Mouse (Mus musculus) kidney, embryonic 16.5 days (tissue): ENCODE data around the gene Dmrtc2. TPM values are rescaled to one million over a fixed set of nuclear protein-coding genes. Genes with fewer than 3 reads are reported as not detected.

Experiments used
- ATAC-seq: fragments of 200-750 bp; cut with Nextera tagmentation; 2 replicates; pipeline ENCODE4 v1.8.0; 2017; ENCODE audit warnings: moderate TSS enrichment; ENCODE audit not compliant: low FRiP score, low TSS enrichment
- H3K27ac ChIP-seq: fragments of 300-500 bp; sonication (generic); 2 replicates; pipeline ENCODE4 v1.5.1; 2014; ENCODE audit warnings: low read length
- H3K27me3 ChIP-seq: fragments of 300-500 bp; sonication (generic); 2 replicates; pipeline ENCODE4 v1.6.1; 2014; ENCODE audit warnings: low read length, control low read depth, mixed read lengths; ENCODE audit not compliant: insufficient read depth
- H3K36me3 ChIP-seq: fragments of 300-500 bp; sonication (generic); 2 replicates; pipeline ENCODE4 v1.6.1; 2014; ENCODE audit warnings: low read length, control low read depth, mixed read lengths; ENCODE audit not compliant: insufficient read depth
- H3K4me1 ChIP-seq: fragments of 300-500 bp; sonication (generic); 2 replicates; pipeline ENCODE4 v1.6.1; 2014; ENCODE audit warnings: low read length, control low read depth, mixed read lengths; ENCODE audit not compliant: insufficient read depth
- H3K4me2 ChIP-seq: fragments of 300-500 bp; sonication (generic); replicated peaks from 2 replicates; pipeline ENCODE4 v1.6.1; 2014; ENCODE audit warnings: low read depth, low read length
- H3K4me3 ChIP-seq: fragments of 300-500 bp; sonication (generic); 2 replicates; pipeline ENCODE4 v1.5.1; 2014; ENCODE audit warnings: mild to moderate bottlenecking, low read length
- H3K9ac ChIP-seq: fragments of 300-500 bp; sonication (generic); replicated peaks from 2 replicates; pipeline ENCODE4 v1.6.1; 2014; ENCODE audit warnings: low read length
- H3K9me3 ChIP-seq: fragments of 300-500 bp; sonication (generic); 2 replicates; pipeline ENCODE4 v1.6.1; 2016; ENCODE audit warnings: low read length, control low read depth
- WGBS: fragments of 180-500 bp; shearing (Covaris S2); extraction: QIAGEN DNeasy Blood & Tissue Kit; methylation state at CpG from one replicate; pipeline ENCODE4 v1.1.7; 2014; 5-methylcytosine and 5-hydroxymethylcytosine counted together
- polyA plus RNA-seq: library from polyadenylated mRNA; unstranded; fragments of >200 nt; fragmentation: Nextera tagmentation; extraction: Ambion mirVana; gene quantifications from 2 replicates; pipeline ENCODE4 v1.2.1, GENCODE M21; 2015

The Dmrtc2 gene
- polyA plus RNA-seq, 1 experiment from 2014 or later = not detected

DNA sequence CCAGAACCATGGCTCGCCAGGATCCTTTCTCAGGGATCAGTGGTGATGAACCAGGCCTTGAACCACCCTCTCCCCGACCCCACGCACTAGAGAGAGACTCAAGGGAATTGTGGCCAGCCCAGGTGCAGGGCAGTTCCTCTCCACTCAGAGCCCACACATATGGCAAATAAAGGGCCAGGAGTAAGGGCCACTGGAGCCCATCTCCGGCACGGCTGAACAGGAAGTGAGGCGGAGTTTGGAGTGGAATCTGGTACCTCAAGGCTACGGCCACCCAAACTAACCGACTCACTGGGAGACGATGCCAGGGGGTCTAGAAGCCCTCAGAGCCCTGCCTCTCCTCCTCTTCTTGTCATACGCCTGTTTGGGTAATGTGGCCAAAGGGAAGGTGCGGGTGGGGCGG, 27.4 kb downstream of the Dmrtc2 start, which contains the start of gene Cd79a:
Gene Cd79a, plus strand, starts transcription at position 158 of the 400 bp plus-strand sequence.
- Histone ChIP-seq H3K4me3 (no peak within 1 kb of the TSS), H3K27ac (no peak within 1 kb of the TSS), H3K36me3 (no peaks in the 10 kb centered on the region), H3K9me3 (no peaks in the 10 kb centered on the region), H3K9ac (no peak within 1 kb of the TSS), H3K4me1 (peaks cover 4% of the 10 kb centered on the region; the same call in 1 of the 2 replicates), H3K27me3 (no peaks in the 10 kb centered on the region), H3K4me2 (no peak within 1 kb of the TSS)
- ATAC-seq = no peak
- 60% methylated on average over 12 of the region's 12 CpGs for WGBS

DNA sequence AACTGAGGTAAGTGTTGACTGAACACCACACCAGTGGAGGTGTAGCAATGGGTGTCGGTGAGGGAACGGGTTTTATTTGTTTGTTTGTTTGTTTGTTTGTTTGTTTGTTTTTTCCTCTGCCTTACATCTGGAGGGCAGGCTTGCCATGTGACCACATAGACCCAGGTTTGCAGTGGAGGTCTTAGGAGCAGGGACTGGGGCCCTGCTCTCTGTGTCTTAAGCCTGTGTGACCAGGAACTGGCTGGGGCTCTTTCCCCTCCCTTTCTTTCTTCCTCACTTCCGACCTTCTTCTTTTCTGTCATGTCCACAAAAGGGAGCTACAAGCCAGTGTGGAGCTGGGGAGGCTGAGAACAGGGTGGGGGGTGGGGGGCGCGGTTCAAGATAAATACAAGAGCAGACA, 28.1 kb downstream of the Dmrtc2 start:
- H3K27me3 ChIP-seq = no peaks in the 10 kb centered on the region

GRCm38 (mm10) chr7:24901114-24901513, 31.3 kb downstream of the Dmrtc2 start:
- H3K27me3 ChIP-seq = no peaks in the 10 kb centered on the region
- H3K9ac ChIP-seq = no peak overlapping the region
- no peak overlapping the region for H3K4me2 ChIP-seq
- no peaks in the 10 kb centered on the region for H3K36me3 ChIP-seq
- peaks cover 19% of the 10 kb centered on the region for H3K4me1 ChIP-seq
- no peak for ATAC-seq
- no peaks in the 10 kb centered on the region for H3K9me3 ChIP-seq
- 77% methylated on average over 6 of the region's 6 CpGs for WGBS
- H3K4me3 ChIP-seq = no peak overlapping the region
- H3K27ac ChIP-seq = no peak overlapping the region

More for the DNA sequence above, 28.1 kb downstream of the Dmrtc2 start:
- 77% methylated on average over 5 of the region's 5 CpGs for WGBS
- Histone ChIP-seq H3K36me3 (no peaks in the 10 kb centered on the region), H3K4me1 (peaks cover 5% of the 10 kb centered on the region; the same call in 1 of the 2 replicates), H3K4me3 (no peak overlapping the region), H3K9me3 (no peaks in the 10 kb centered on the region), H3K4me2 (no peak overlapping the region), H3K9ac (no peak overlapping the region), H3K27ac (no peak overlapping the region)
- ATAC-seq = no peak

DNA sequence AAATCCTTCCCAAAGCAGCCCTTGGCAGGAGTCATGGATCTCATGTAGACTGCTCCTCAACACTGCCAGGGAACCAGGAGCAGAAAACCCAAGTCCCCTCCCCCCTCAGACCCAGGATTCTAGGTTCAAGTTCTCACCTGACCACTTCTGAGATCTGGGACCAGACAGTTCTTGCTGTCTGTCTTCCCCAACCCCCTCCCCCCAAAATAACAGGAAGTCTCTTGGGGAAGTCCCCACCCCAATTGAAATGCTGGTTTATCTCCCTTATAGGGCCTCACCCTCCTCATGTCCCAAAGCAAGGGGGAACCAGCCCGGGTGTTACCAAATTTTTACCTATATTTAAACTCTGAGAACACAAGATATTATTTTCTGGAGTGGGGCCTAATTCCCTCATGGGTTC, 32.0 kb downstream of the Dmrtc2 start:
- Histone ChIP-seq H3K4me3 (no peak overlapping the region), H3K4me2 (peak overlapping the region; percentile 94; the same call in 1 of the 2 replicates), H3K9me3 (no peaks in the 10 kb centered on the region), H3K9ac (peak overlapping the region; percentile 88), H3K36me3 (no peaks in the 10 kb centered on the region), H3K27me3 (no peaks in the 10 kb centered on the region), H3K27ac (peak overlapping the region; percentile 73), H3K4me1 (peaks cover 27% of the 10 kb centered on the region)
- ATAC-seq = no peak
- 42% methylated on average over 1 of the region's 1 CpGs for WGBS

GRCm38 (mm10) chr7:24902264-24902629, 32.4 kb downstream of the Dmrtc2 start:
- Histone ChIP-seq H3K27ac (peak overlapping the region; percentile 73), H3K27me3 (no peaks in the 10 kb centered on the region), H3K4me1 (peaks cover 31% of the 10 kb centered on the region), H3K9me3 (no peaks in the 10 kb centered on the region), H3K4me3 (peak overlapping the region; percentile 62), H3K4me2 (peak overlapping the region; percentile 94), H3K36me3 (no peaks in the 10 kb centered on the region), H3K9ac (peak overlapping the region; percentile 88)
- ATAC-seq = no peak
- 44% methylated on average over 2 of the region's 2 CpGs for WGBS

DNA sequence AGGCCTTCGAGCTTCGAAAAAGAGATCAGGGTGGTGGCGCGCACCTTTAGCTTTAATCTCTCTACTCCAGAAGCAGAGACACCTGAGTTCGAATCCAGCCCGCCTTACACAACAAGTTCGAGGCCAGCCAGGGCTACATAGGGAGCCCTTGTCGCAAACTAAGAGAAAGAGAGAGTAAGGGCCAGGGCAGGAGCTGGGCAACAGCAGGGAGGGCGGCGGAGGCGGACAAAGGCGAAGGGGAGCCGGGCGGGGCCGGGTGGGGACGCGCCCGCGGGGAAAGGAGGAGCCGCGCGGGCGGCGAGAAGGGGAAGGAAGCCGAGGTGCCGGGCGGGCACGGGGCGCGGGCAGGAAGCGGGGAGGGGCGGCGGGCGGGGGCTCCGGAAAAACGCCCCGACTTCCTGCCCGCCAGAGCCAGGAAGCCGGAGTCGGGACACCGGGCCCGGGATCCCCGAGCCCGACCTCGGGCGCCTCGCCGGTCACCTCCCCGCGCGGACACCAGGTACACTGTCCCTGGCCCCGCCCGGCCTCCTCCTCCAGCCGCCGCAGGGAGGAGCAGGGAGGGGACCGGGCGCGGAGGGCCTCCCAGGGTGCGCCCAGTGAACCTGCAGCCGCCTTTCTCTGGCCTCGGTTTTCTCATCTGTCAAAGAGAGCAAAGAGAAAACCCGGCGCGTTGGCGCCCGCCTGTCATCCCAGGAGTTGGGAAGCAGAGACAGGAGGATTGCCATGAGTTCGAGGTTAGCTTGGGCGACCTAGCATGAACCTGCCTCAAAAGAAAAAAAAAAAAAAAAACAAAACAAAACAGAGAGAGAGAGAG, 33.0 kb downstream of the Dmrtc2 start, which contains the start of gene Arhgef1:
Gene Arhgef1, plus strand, starts transcription at position 283 of the 814 bp plus-strand sequence.
- 7% methylated on average over 28 of the region's 68 CpGs for WGBS

GRCm38 (mm10) chr7:24903444-24903825, 33.6 kb downstream of the Dmrtc2 start:
- Histone ChIP-seq H3K36me3 (peaks cover 4% of the 10 kb centered on the region; the same call in 1 of the 2 replicates), H3K4me3 (peak overlapping the region; percentile 62), H3K27me3 (no peaks in the 10 kb centered on the region), H3K4me2 (peak overlapping the region; percentile 94), H3K9me3 (no peaks in the 10 kb centered on the region), H3K27ac (peak overlapping the region; percentile 73), H3K9ac (peak overlapping the region; percentile 88), H3K4me1 (peaks cover 35% of the 10 kb centered on the region)
- WGBS = 29% methylated on average over 10 of the region's 10 CpGs
- ATAC-seq = no peak

More for the DNA sequence above, 33.0 kb downstream of the Dmrtc2 start, which contains the start of gene Arhgef1:
- Histone ChIP-seq H3K9me3 (no peaks in the 10 kb centered on the region), H3K36me3 (no peaks in the 10 kb centered on the region), H3K4me3 (peak within 1 kb of the TSS; percentile 62), H3K9ac (peak within 1 kb of the TSS; percentile 88), H3K4me1 (peaks cover 35% of the 10 kb centered on the region), H3K27me3 (no peaks in the 10 kb centered on the region), H3K4me2 (peak within 1 kb of the TSS; percentile 94), H3K27ac (peak within 1 kb of the TSS; percentile 73)
- ATAC-seq = no peak

DNA sequence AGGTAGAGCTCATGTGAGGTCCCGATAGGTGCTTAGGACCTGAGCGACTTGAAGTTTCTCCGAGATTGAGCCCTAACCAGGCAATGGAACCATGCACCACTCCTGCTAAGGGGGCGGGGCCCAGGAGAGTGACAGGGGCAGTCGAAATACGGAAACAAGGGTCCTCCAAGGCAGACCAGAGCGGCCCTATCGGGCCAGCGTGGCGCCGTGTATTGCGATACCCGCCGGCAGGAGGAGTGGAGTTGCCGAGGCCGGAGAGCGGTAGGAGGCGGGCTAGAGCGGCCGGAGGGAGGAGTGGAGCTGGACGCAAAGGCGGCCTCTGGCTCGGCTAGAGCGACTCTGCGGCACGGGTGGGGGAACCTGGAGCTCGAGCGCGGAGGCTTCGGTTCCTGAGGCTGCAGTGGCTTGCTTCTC, 34.2 kb downstream of the Dmrtc2 start:
- Histone ChIP-seq H3K27ac (peak overlapping the region; percentile 84), H3K9me3 (no peaks in the 10 kb centered on the region), H3K4me1 (peaks cover 35% of the 10 kb centered on the region), H3K4me3 (peak overlapping the region; percentile 62), H3K27me3 (no peaks in the 10 kb centered on the region), H3K9ac (peak overlapping the region; percentile 88), H3K36me3 (peaks cover 10% of the 10 kb centered on the region; the same call in 1 of the 2 replicates), H3K4me2 (peak overlapping the region; percentile 94)
- peak; percentile 98 for ATAC-seq
- under 1% methylated on average over 30 of the region's 30 CpGs for WGBS

DNA sequence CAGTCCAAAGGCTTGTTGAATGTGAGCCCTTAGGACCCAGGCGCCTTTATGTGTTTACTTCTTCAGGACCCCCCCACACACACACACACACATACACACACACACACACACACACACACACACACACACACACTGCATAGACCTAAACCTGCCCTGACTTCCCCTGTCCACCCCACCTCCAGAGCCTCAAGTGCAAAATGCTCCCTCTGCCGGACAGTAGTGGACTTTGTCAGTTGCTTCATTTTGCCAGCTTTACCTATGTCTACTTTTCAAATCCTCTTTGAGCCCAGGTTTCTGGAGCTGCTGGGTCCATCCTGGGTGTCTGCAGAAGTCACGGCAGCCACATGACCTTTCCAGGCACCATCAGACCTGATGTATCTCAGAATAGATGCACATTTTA, 35.1 kb downstream of the Dmrtc2 start:
- 9% methylated on average over 3 of the region's 3 CpGs for WGBS
- H3K4me3 ChIP-seq = peak overlapping the region; percentile 62
- H3K27ac ChIP-seq = peak overlapping the region; percentile 84
- H3K9ac ChIP-seq = peak overlapping the region; percentile 86
- peaks cover 11% of the 10 kb centered on the region; the same call in 1 of the 2 replicates for H3K36me3 ChIP-seq
- no peaks in the 10 kb centered on the region for H3K27me3 ChIP-seq
- H3K4me1 ChIP-seq = peaks cover 35% of the 10 kb centered on the region
- H3K4me2 ChIP-seq = peak overlapping the region; percentile 94
- no peaks in the 10 kb centered on the region for H3K9me3 ChIP-seq
- 0 out of 2 replicates have a peak, but pooled peaks have one; percentile 25 for ATAC-seq

DNA sequence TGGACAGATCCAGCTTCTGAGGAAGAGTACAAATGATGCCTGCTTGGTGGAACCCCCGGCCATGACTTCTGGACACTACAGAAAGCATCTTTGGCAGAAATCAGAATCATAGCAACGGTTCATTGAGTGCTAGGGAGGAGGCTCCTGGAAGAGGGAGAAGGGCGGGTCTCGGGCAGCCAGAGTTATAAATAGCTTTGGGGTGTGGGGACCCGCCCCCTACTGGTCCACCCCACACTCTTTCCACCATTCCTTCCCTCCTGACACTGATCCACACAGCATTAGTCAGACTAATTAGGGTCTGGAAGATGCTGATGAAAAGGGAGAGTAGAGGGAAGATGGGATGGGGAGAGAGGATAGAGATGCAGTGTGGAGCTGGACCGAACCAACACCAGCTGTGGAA, 36.7 kb downstream of the Dmrtc2 start:
- no peak overlapping the region for H3K4me2 ChIP-seq
- H3K27ac ChIP-seq = no peak overlapping the region
- peak overlapping the region; percentile 13; the same call in 1 of the 2 replicates for H3K9ac ChIP-seq

More for the DNA sequence above, 36.7 kb downstream of the Dmrtc2 start:
- H3K4me3 ChIP-seq = no peak overlapping the region
- H3K9me3 ChIP-seq = no peaks in the 10 kb centered on the region
- no peak for ATAC-seq
- H3K27me3 ChIP-seq = no peaks in the 10 kb centered on the region
- WGBS = 21% methylated on average over 6 of the region's 6 CpGs
- peaks cover 35% of the 10 kb centered on the region for H3K4me1 ChIP-seq
- peaks cover 15% of the 10 kb centered on the region; the same call in 1 of the 2 replicates for H3K36me3 ChIP-seq
